Mouse (Mus musculus) hindbrain, postnatal 0 days (tissue): ENCODE data around the gene A730046J19Rik. TPM values are rescaled to one million over a fixed set of nuclear protein-coding genes. Genes with fewer than 3 reads are reported as not detected.

Source experiments
- ATAC-seq: fragments of 200-750 bp; cut with Nextera tagmentation; 2 replicates; pipeline ENCODE4 v1.8.0; 2017; ENCODE audit warnings: mild to moderate bottlenecking, moderate TSS enrichment, moderate library complexity
- DNase-seq: peaks from one replicate; pipeline ENCODE4 v3.0.0-alpha.2; 2015; ENCODE audit warnings: low spot score
- H3K27ac ChIP-seq: fragments of 300-500 bp; sonication (generic); 2 replicates; pipeline ENCODE4 v1.5.1; 2014; ENCODE audit warnings: mild to moderate bottlenecking
- H3K27me3 ChIP-seq: fragments of 300-500 bp; sonication (generic); 2 replicates; pipeline ENCODE4 v1.6.1; 2014; ENCODE audit warnings: low read length, mixed read lengths; ENCODE audit not compliant: insufficient read depth
- H3K36me3 ChIP-seq: fragments of 300-500 bp; sonication (generic); 2 replicates; pipeline ENCODE4 v1.6.1; 2014; ENCODE audit warnings: low read length, mixed read lengths; ENCODE audit not compliant: insufficient read depth
- H3K4me1 ChIP-seq: fragments of 300-500 bp; sonication (generic); 2 replicates; pipeline ENCODE4 v1.6.1; 2014; ENCODE audit warnings: antibody characterized with exemption, low read length, mixed read lengths; ENCODE audit not compliant: insufficient read depth
- H3K4me2 ChIP-seq: fragments of 300-500 bp; sonication (generic); 2 replicates; pipeline ENCODE4 v1.6.1; 2014; ENCODE audit warnings: low read depth, mild to moderate bottlenecking, low read length, moderate library complexity, mixed read lengths
- H3K4me3 ChIP-seq: fragments of 300-500 bp; sonication (generic); 2 replicates; pipeline ENCODE4 v1.5.1; 2014; ENCODE audit warnings: low read length
- H3K9ac ChIP-seq: fragments of 300-500 bp; sonication (generic); replicated peaks from 2 replicates; pipeline ENCODE4 v1.6.1; 2014; ENCODE audit warnings: mild to moderate bottlenecking, low read length, moderate library complexity, mixed read lengths
- H3K9me3 ChIP-seq: fragments of 300-500 bp; sonication (generic); 2 replicates; pipeline ENCODE4 v1.6.1; 2016; ENCODE audit warnings: low read length, mixed read lengths
- CTCF ChIP-seq: IDR thresholded peaks from 2 replicates; pipeline ENCODE4 v1.5.1; 2016; ENCODE audit warnings: antibody characterized with exemption, control low read depth, low read depth
- WGBS: fragments of 180-500 bp; shearing (Covaris S2); extraction: QIAGEN DNeasy Blood & Tissue Kit; methylation state at CpG from one replicate; pipeline ENCODE4 v1.1.7; 2014; 5-methylcytosine and 5-hydroxymethylcytosine counted together
- polyA plus RNA-seq: library from polyadenylated mRNA; unstranded; fragments of >200 nt; fragmentation: Nextera tagmentation; extraction: Ambion mirVana; gene quantifications from 2 replicates; pipeline ENCODE4 v1.2.1, GENCODE M21; 2015
- total RNA-seq: library from RNA; depleted of rRNA; stranded (reverse); fragments of >200 nt; gene quantifications from 2 replicates; pipeline ENCODE4 v1.2.3, GENCODE M21; 2014; rRNA removed

A730046J19Rik gene
- total RNA-seq (0.26 and 0.29 TPM in 2 replicates), polyA plus RNA-seq (0.58 and 0.79 TPM in 2 replicates)

- TF ChIP-seq CTCF = no peak
- H3K36me3 ChIP-seq = no peaks in the 10 kb centered on the region
- H3K9ac ChIP-seq = no peak within 1 kb of the TSS
- H3K4me2 ChIP-seq = peak within 1 kb of the TSS; percentile 51
- H3K4me3 ChIP-seq = peak within 1 kb of the TSS; percentile 25
- no peaks in the 10 kb centered on the region for H3K27me3 ChIP-seq
- ATAC-seq (no peak), DNase-seq (peak; percentile 7)
- no peaks in the 10 kb centered on the region for H3K9me3 ChIP-seq
- H3K27ac ChIP-seq = no peak within 1 kb of the TSS
- 26% methylated on average over 8 of the region's 8 CpGs for WGBS
- H3K4me1 ChIP-seq = no peaks in the 10 kb centered on the region
Measured at GRCm38 (mm10) chrX:144153523-144153922, at the start of gene A730046J19Rik. Gene A730046J19Rik (plus strand): TSS chrX:144153695.

- Histone ChIP-seq H3K9me3 (no peaks in the 10 kb centered on the region), H3K27ac (no peak overlapping the region), H3K36me3 (no peaks in the 10 kb centered on the region), H3K4me1 (no peaks in the 10 kb centered on the region), H3K4me2 (no peak overlapping the region), H3K27me3 (no peaks in the 10 kb centered on the region), H3K4me3 (no peak overlapping the region), H3K9ac (no peak overlapping the region)
- WGBS = 60% methylated on average over 2 of the region's 2 CpGs
- DNase-seq (peak; percentile 32), ATAC-seq (no peak; the same call in 1 of the 2 replicates)
- TF ChIP-seq CTCF = no peak
Measured at GRCm38 (mm10) chrX:144104619-144105416, 48.7 kb upstream of the A730046J19Rik start.

GRCm38 (mm10) chrX:144136281-144136680 is 17.2 kb upstream of the A730046J19Rik start:
- TF ChIP-seq CTCF = no peak
- H3K27ac ChIP-seq = no peak overlapping the region
- peak; percentile 25 for DNase-seq
- no peaks in the 10 kb centered on the region for H3K9me3 ChIP-seq
- no peak overlapping the region for H3K4me2 ChIP-seq
- no peaks in the 10 kb centered on the region for H3K4me1 ChIP-seq
- no peak overlapping the region for H3K9ac ChIP-seq
- H3K36me3 ChIP-seq = no peaks in the 10 kb centered on the region
- no peak overlapping the region for H3K4me3 ChIP-seq
- H3K27me3 ChIP-seq = no peaks in the 10 kb centered on the region
- 62% methylated on average over 1 of the region's 1 CpGs for WGBS
- no peak for ATAC-seq

- no peaks in the 10 kb centered on the region for H3K36me3 ChIP-seq
- H3K4me3 ChIP-seq = no peak overlapping the region
- H3K27me3 ChIP-seq = no peaks in the 10 kb centered on the region
- DNase-seq (no peak), ATAC-seq (no peak)
- TF ChIP-seq CTCF = no peak
- H3K4me1 ChIP-seq = no peaks in the 10 kb centered on the region
- no peak overlapping the region for H3K4me2 ChIP-seq
- 45% methylated on average over 2 of the region's 2 CpGs for WGBS
- H3K9ac ChIP-seq = no peak overlapping the region
- no peak overlapping the region for H3K27ac ChIP-seq
- H3K9me3 ChIP-seq = no peaks in the 10 kb centered on the region
Measured at GRCm38 (mm10) chrX:144149987-144150386, 3.5 kb upstream of the A730046J19Rik start.

GRCm38 (mm10) chrX:144154111-144154510 is 616 bp downstream of the A730046J19Rik start:
- no peak overlapping the region for H3K9ac ChIP-seq
- ATAC-seq (no peak), DNase-seq (no peak)
- H3K4me2 ChIP-seq = peak overlapping the region; percentile 51
- peak overlapping the region; percentile 25; the same call in 1 of the 2 replicates for H3K4me3 ChIP-seq
- no peaks in the 10 kb centered on the region for H3K9me3 ChIP-seq
- TF ChIP-seq CTCF = no peak
- H3K36me3 ChIP-seq = no peaks in the 10 kb centered on the region
- H3K27me3 ChIP-seq = no peaks in the 10 kb centered on the region
- H3K27ac ChIP-seq = no peak overlapping the region
- no peaks in the 10 kb centered on the region for H3K4me1 ChIP-seq
- WGBS = 41% methylated on average over 7 of the region's 7 CpGs

GRCm38 (mm10) chrX:144162936-144163335 is 9.4 kb downstream of the A730046J19Rik start:
- Histone ChIP-seq H3K27me3 (no peaks in the 10 kb centered on the region), H3K4me3 (no peak overlapping the region), H3K4me1 (no peaks in the 10 kb centered on the region), H3K9ac (no peak overlapping the region), H3K9me3 (no peaks in the 10 kb centered on the region), H3K4me2 (no peak overlapping the region), H3K27ac (no peak overlapping the region), H3K36me3 (no peaks in the 10 kb centered on the region)
- peak; percentile 39 for DNase-seq
- TF ChIP-seq CTCF = no peak
- ATAC-seq = no peak
- 38% methylated on average over 5 of the region's 5 CpGs for WGBS

Other genes starting within 250 kb of the A730046J19Rik start
- 178 and 200 TPM in 2 replicates for gene Dcx, start 220.4 kb upstream of the A730046J19Rik start, total RNA-seq
- gene Dcx, start 220.4 kb upstream of the A730046J19Rik start, polyA plus RNA-seq = 103 and 120 TPM in 2 replicates
- 8.0 and 14.7 TPM in 2 replicates for gene Alg13, start 164.1 kb downstream of the A730046J19Rik start, total RNA-seq
- 17.1 and 18.2 TPM in 2 replicates for gene Alg13, start 164.1 kb downstream of the A730046J19Rik start, polyA plus RNA-seq